Mouse (Mus musculus): Measurements from ENCODE around the gene Tsga10. TPM values are rescaled to one million over a fixed set of nuclear protein-coding genes. Genes with fewer than 3 reads are reported as not detected.

The Tsga10 gene
- polyA plus RNA-seq, 1 experiment from 2014 or later, result 22.4 TPM

- no peak overlapping the region for H3K27ac ChIP-seq (replicated peaks)
- H3K9me3 ChIP-seq, result no peaks in the 10 kb centered on the region
- no peak overlapping the region for H3K4me2 ChIP-seq (replicated peaks)
- ATAC-seq (replicated peaks), result no peak
- H3K4me1 ChIP-seq, result no peaks in the 10 kb centered on the region
- no peak overlapping the region for H3K9ac ChIP-seq (replicated peaks)
- H3K36me3 ChIP-seq, result no peaks in the 10 kb centered on the region
- no peaks in the 10 kb centered on the region for H3K27me3 ChIP-seq
- no peak overlapping the region for H3K4me3 ChIP-seq
- 79% methylated on average over 7 of the region's 7 CpGs for WGBS
These were observed 131.4 kb downstream of the Tsga10 start for GRCm38 (mm10) chr1:37734841-37735240.

GRCm38 (mm10) chr1:37729353-37729752 is 136.9 kb downstream of the Tsga10 start:
- Histone ChIP-seq H3K4me3 (no peak overlapping the region), H3K27me3 (no peaks in the 10 kb centered on the region), H3K4me2 (replicated peaks) (no peak overlapping the region), H3K9me3 (no peaks in the 10 kb centered on the region), H3K9ac (replicated peaks) (no peak overlapping the region), H3K36me3 (no peaks in the 10 kb centered on the region), H3K4me1 (no peaks in the 10 kb centered on the region), H3K27ac (replicated peaks) (no peak overlapping the region)
- no peak for ATAC-seq (replicated peaks)
- WGBS, result 91% methylated on average over 8 of the region's 8 CpGs

GRCm38 (mm10) chr1:37728053-37728452 is 138.2 kb downstream of the Tsga10 start:
- Histone ChIP-seq H3K27me3 (no peaks in the 10 kb centered on the region), H3K36me3 (no peaks in the 10 kb centered on the region), H3K9ac (replicated peaks) (no peak overlapping the region), H3K4me3 (no peak overlapping the region), H3K4me1 (no peaks in the 10 kb centered on the region), H3K9me3 (no peaks in the 10 kb centered on the region), H3K27ac (replicated peaks) (no peak overlapping the region), H3K4me2 (replicated peaks) (no peak overlapping the region)
- ATAC-seq (replicated peaks), result no peak
- WGBS, result 75% methylated on average over 10 of the region's 10 CpGs

GRCm38 (mm10) chr1:37727186-37727585 is 139.0 kb downstream of the Tsga10 start:
- Histone ChIP-seq H3K4me2 (replicated peaks) (no peak overlapping the region), H3K27me3 (no peaks in the 10 kb centered on the region), H3K27ac (replicated peaks) (no peak overlapping the region), H3K9ac (replicated peaks) (no peak overlapping the region), H3K4me3 (no peak overlapping the region), H3K4me1 (no peaks in the 10 kb centered on the region), H3K9me3 (no peaks in the 10 kb centered on the region), H3K36me3 (no peaks in the 10 kb centered on the region)
- WGBS, result 85% methylated on average over 8 of the region's 8 CpGs
- ATAC-seq (replicated peaks), result no peak

GRCm38 (mm10) chr1:37726426-37726825 is 139.8 kb downstream of the Tsga10 start:
- 70% methylated on average over 8 of the region's 8 CpGs for WGBS
- no peak overlapping the region for H3K9ac ChIP-seq (replicated peaks)
- no peak overlapping the region for H3K4me3 ChIP-seq
- no peaks in the 10 kb centered on the region for H3K27me3 ChIP-seq
- ATAC-seq (replicated peaks), result no peak
- H3K4me2 ChIP-seq (replicated peaks), result no peak overlapping the region
- H3K9me3 ChIP-seq, result no peaks in the 10 kb centered on the region
- H3K4me1 ChIP-seq, result no peaks in the 10 kb centered on the region
- H3K27ac ChIP-seq (replicated peaks), result peak overlapping the region; percentile 55
- H3K36me3 ChIP-seq, result no peaks in the 10 kb centered on the region

GRCm38 (mm10) chr1:37725880-37726279 is 140.3 kb downstream of the Tsga10 start:
- no peaks in the 10 kb centered on the region for H3K36me3 ChIP-seq
- peaks cover 1% of the 10 kb centered on the region; the same call in 1 of the 2 replicates for H3K27me3 ChIP-seq
- no peak overlapping the region for H3K4me3 ChIP-seq
- H3K4me2 ChIP-seq (replicated peaks), result peak overlapping the region; percentile 18
- ATAC-seq (replicated peaks), result no peak
- H3K9ac ChIP-seq (replicated peaks), result no peak overlapping the region
- peak overlapping the region; percentile 55 for H3K27ac ChIP-seq (replicated peaks)
- WGBS, result 55% methylated on average over 12 of the region's 12 CpGs
- H3K4me1 ChIP-seq, result no peaks in the 10 kb centered on the region
- no peaks in the 10 kb centered on the region for H3K9me3 ChIP-seq

- H3K4me3 ChIP-seq, result no peak overlapping the region
- ATAC-seq (replicated peaks), result no peak
- H3K9ac ChIP-seq (replicated peaks), result no peak overlapping the region
- no peak overlapping the region for H3K4me2 ChIP-seq (replicated peaks)
- H3K4me1 ChIP-seq, result peaks cover 10% of the 10 kb centered on the region
- peaks cover 11% of the 10 kb centered on the region; the same call in 1 of the 2 replicates for H3K27me3 ChIP-seq
- WGBS, result 74% methylated on average over 5 of the region's 5 CpGs
- no peaks in the 10 kb centered on the region for H3K9me3 ChIP-seq
- H3K27ac ChIP-seq (replicated peaks), result no peak overlapping the region
- H3K36me3 ChIP-seq, result no peaks in the 10 kb centered on the region
These were observed 145.1 kb downstream of the Tsga10 start for GRCm38 (mm10) chr1:37721092-37721491.

GRCm38 (mm10) chr1:37719761-37720640 is 146.2 kb downstream of the Tsga10 start, which contains the start of gene 2010300C02Rik:
2010300C02Rik (minus strand) TSS chr1:37720085.
- H3K36me3 ChIP-seq, result no peaks in the 10 kb centered on the region
- peak; percentile 93 for ATAC-seq (replicated peaks)
- WGBS, result 1% methylated on average over 57 of the region's 69 CpGs

GRCm38 (mm10) chr1:37719030-37719723 is 147.1 kb downstream of the Tsga10 start:
- Histone ChIP-seq H3K27ac (replicated peaks) (no peak overlapping the region), H3K4me3 (peak overlapping the region; percentile 67), H3K9me3 (no peaks in the 10 kb centered on the region), H3K36me3 (no peaks in the 10 kb centered on the region), H3K4me2 (replicated peaks) (peak overlapping the region; percentile 96), H3K4me1 (peaks cover 10% of the 10 kb centered on the region), H3K27me3 (peaks cover 11% of the 10 kb centered on the region; the same call in 1 of the 2 replicates), H3K9ac (replicated peaks) (peak overlapping the region; percentile 59)
- ATAC-seq (replicated peaks), result peak; percentile 75
- 4% methylated on average over 47 of the region's 49 CpGs for WGBS

More at GRCm38 (mm10) chr1:37719761-37720640, 146.2 kb downstream of the Tsga10 start, which contains the start of gene 2010300C02Rik:
- Histone ChIP-seq H3K4me2 (replicated peaks) (peak within 1 kb of the TSS; percentile 96), H3K9me3 (no peaks in the 10 kb centered on the region), H3K27me3 (peaks cover 11% of the 10 kb centered on the region; the same call in 1 of the 2 replicates), H3K4me3 (peak within 1 kb of the TSS; percentile 67), H3K4me1 (peaks cover 10% of the 10 kb centered on the region), H3K9ac (replicated peaks) (peak within 1 kb of the TSS; percentile 59), H3K27ac (replicated peaks) (no peak within 1 kb of the TSS)

- Histone ChIP-seq H3K36me3 (no peaks in the 10 kb centered on the region), H3K4me1 (peaks cover 10% of the 10 kb centered on the region), H3K9ac (replicated peaks) (no peak overlapping the region), H3K9me3 (no peaks in the 10 kb centered on the region), H3K27me3 (peaks cover 11% of the 10 kb centered on the region; the same call in 1 of the 2 replicates), H3K4me2 (replicated peaks) (no peak overlapping the region), H3K27ac (replicated peaks) (no peak overlapping the region), H3K4me3 (no peak overlapping the region)
- WGBS, result 55% methylated on average over 7 of the region's 7 CpGs
- ATAC-seq (replicated peaks), result no peak
These were observed 147.7 kb downstream of the Tsga10 start for GRCm38 (mm10) chr1:37718516-37718915.

- Histone ChIP-seq H3K27me3 (peaks cover 11% of the 10 kb centered on the region; the same call in 1 of the 2 replicates), H3K4me2 (replicated peaks) (no peak overlapping the region), H3K4me1 (peaks cover 10% of the 10 kb centered on the region), H3K36me3 (no peaks in the 10 kb centered on the region), H3K4me3 (no peak overlapping the region), H3K27ac (replicated peaks) (no peak overlapping the region), H3K9ac (replicated peaks) (no peak overlapping the region), H3K9me3 (no peaks in the 10 kb centered on the region)
- ATAC-seq (replicated peaks), result no peak
- WGBS, result 82% methylated on average over 14 of the region's 14 CpGs
These were observed 148.6 kb downstream of the Tsga10 start for GRCm38 (mm10) chr1:37717415-37718195.
